Mouse (Mus musculus) layer of hippocampus, postnatal 36 days (tissue): Measurements from ENCODE around the gene Cmtm2a. TPM values are rescaled to one million over a fixed set of nuclear protein-coding genes. Genes with fewer than 3 reads are reported as not detected.
"Not testable (repeated sequence)": the region's sequence is repeated elsewhere in the genome, so short reads cannot be mapped to it uniquely, and the experiment has no call there.

ENCODE experiments used
- DNase-seq, 2 experiments: peaks; one replicate each; pipeline ENCODE4 v3.0.0; 2022
- total RNA-seq, 2 experiments: library from RNA; stranded (reverse); gene quantifications; 2 replicates each; pipeline ENCODE4 v1.2.3; 2021

Gene Cmtm2a
- total RNA-seq, 2 experiments from 2014 or later = not detected

- DNase-seq = no peak
These were observed 1.4 kb upstream of the Cmtm2a start for GRCm38 (mm10) chr8:104294396-104294795.

GRCm38 (mm10) chr8:104268937-104269440, 24.0 kb downstream of the Cmtm2a start:
- no peak for DNase-seq

- DNase-seq = no peak
These were observed 24.6 kb downstream of the Cmtm2a start for GRCm38 (mm10) chr8:104268368-104268767.

GRCm38 (mm10) chr8:104264271-104264935, 28.6 kb downstream of the Cmtm2a start:
- DNase-seq = not testable (repeated sequence)

- DNase-seq = not testable (repeated sequence)
These were observed 31.2 kb downstream of the Cmtm2a start for GRCm38 (mm10) chr8:104261802-104262201.

- DNase-seq = no peak
These were observed 40.0 kb downstream of the Cmtm2a start for GRCm38 (mm10) chr8:104253016-104253415.

GRCm38 (mm10) chr8:104251461-104251860, 41.5 kb downstream of the Cmtm2a start:
- DNase-seq = no peak

GRCm38 (mm10) chr8:104250439-104251367, 42.3 kb downstream of the Cmtm2a start, which contains the start of gene Cklf:
Cklf (plus strand) TSS chr8:104250861.
- DNase-seq = peak; percentile 77 to 78

- no peak for DNase-seq
These were observed 43.5 kb downstream of the Cmtm2a start for GRCm38 (mm10) chr8:104249442-104249996.

- peak; percentile 68 to 78 for DNase-seq
These were observed 44.7 kb downstream of the Cmtm2a start, which contains the start of gene Tk2 for GRCm38 (mm10) chr8:104248276-104248675. Tk2 (minus strand) TSS chr8:104248558.

GRCm38 (mm10) chr8:104247908-104248275, 45.1 kb downstream of the Cmtm2a start:
- DNase-seq = peak in 1 of 2 experiments; percentile 27

GRCm38 (mm10) chr8:104247054-104247907, 45.7 kb downstream of the Cmtm2a start:
- no peak for DNase-seq

GRCm38 (mm10) chr8:104246621-104247020, 46.4 kb downstream of the Cmtm2a start:
- DNase-seq = no peak

- DNase-seq = no peak
These were observed 50.8 kb downstream of the Cmtm2a start for GRCm38 (mm10) chr8:104242038-104242644.

- no peak for DNase-seq
These were observed 53.5 kb downstream of the Cmtm2a start for GRCm38 (mm10) chr8:104239418-104239861.

- DNase-seq = no peak
These were observed 58.4 kb downstream of the Cmtm2a start for GRCm38 (mm10) chr8:104234573-104234972.

- DNase-seq = no peak
These were observed 60.1 kb downstream of the Cmtm2a start for GRCm38 (mm10) chr8:104232919-104233318.

GRCm38 (mm10) chr8:104232039-104232438, 60.9 kb downstream of the Cmtm2a start:
- no peak for DNase-seq
